Mouse (Mus musculus) cortical plate, adult 2 months (tissue): Measurements from ENCODE around the gene Dpy19l3.

ENCODE experiments used
- CTCF ChIP-seq: fragments of 200-500 bp; IDR thresholded peaks from 2 replicates; pipeline ENCODE4 v1.5.1; 2011; ENCODE audit warnings: mild to moderate bottlenecking, control low read depth, low read length; ENCODE audit not compliant: insufficient read depth; ENCODE audit errors: extremely low read depth
- POLR2A ChIP-seq: fragments of 200-500 bp; IDR thresholded peaks from 2 replicates; pipeline ENCODE4 v1.6.1; 2011; ENCODE audit warnings: mild to moderate bottlenecking, low read length, control low read depth; ENCODE audit not compliant: insufficient read depth; ENCODE audit errors: extremely low read depth

DNA sequence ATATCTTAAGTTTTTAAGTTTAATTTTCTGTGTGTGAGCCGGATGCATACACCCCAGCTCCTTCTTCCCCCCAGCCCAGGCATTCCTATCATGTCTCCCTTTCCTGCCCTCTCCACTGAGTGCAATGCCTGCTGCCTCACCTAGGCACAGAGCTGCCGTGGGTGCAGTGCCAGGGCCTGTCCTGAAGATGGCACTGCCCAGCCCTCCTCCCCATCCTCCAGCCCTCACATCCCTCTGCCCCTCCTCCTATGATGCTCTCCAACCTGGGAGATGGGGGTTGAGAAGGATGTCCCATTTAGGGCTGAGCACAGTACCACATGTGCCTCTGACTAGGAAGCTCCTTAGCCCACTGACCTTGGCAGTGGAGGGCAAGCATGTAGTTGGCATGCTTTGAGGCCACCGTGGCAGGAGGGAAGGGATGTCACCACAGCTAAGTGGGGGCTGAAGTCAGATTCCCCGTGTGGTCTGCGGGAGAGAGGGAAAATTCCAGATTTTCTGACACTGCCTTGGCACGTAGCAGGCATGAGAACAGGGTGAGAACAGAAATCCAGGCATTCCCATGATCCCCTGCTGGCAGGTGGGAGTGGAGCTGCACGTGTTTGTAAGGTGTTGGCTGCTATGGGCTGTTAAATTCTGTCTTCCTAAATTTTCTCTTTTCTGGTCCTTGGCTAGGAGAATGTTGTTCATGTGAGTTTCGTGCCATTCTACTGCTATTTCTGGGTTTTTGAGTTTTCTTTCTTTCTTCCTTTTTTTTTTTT lies 35.7 kb downstream of the Dpy19l3 start:
- TF ChIP-seq CTCF = no peak
- TF ChIP-seq POLR2A = no peak
